Mouse (Mus musculus) heart, adult 2 months (tissue): ENCODE results near the gene Arap1. TPM values are rescaled to one million over a fixed set of nuclear protein-coding genes. Genes with fewer than 3 reads are reported as not detected.

Experiments
- DNase-seq, 2 experiments: peaks; one replicate each; pipeline ENCODE4 v3.0.0; 2021
- H3K27ac ChIP-seq: fragments of 200-600 bp; 2 replicates; pipeline ENCODE4 v1.8.1; 2022
- H3K27me3 ChIP-seq: fragments of 200-500 bp; 2 replicates; pipeline ENCODE4 v1.6.1; 2012; ENCODE audit warnings: mild to moderate bottlenecking, low read length, inconsistent platforms, mixed read lengths; ENCODE audit not compliant: control insufficient read depth, insufficient read depth
- H3K36me3 ChIP-seq: fragments of 200-500 bp; 2 replicates; pipeline ENCODE4 v1.6.1; 2012; ENCODE audit warnings: low read length, inconsistent platforms; ENCODE audit not compliant: control insufficient read depth, insufficient read depth
- H3K4me1 ChIP-seq: fragments of 200-500 bp; 2 replicates; pipeline ENCODE4 v1.6.1; 2011; ENCODE audit warnings: low read length; ENCODE audit not compliant: control insufficient read depth, insufficient read depth
- H3K4me3 ChIP-seq: fragments of 200-600 bp; 2 replicates; pipeline ENCODE4 v1.8.1; 2022
- H3K79me2 ChIP-seq: fragments of 200-500 bp; replicated peaks from 2 replicates; pipeline ENCODE4 v1.6.1; 2012; ENCODE audit warnings: mild to moderate bottlenecking, inconsistent platforms, low read length, moderate library complexity, mixed read lengths; ENCODE audit not compliant: control insufficient read depth, insufficient read depth
- H3K9ac ChIP-seq: fragments of 200-500 bp; 2 replicates; pipeline ENCODE4 v1.6.1; 2012; ENCODE audit warnings: low read depth, mild to moderate bottlenecking, control low read depth, inconsistent platforms, low read length, mixed read lengths
- CTCF ChIP-seq: fragments of 200-600 bp; IDR thresholded peaks from 2 replicates; pipeline ENCODE4 v1.8.1; 2022; ENCODE audit warnings: antibody characterized with exemption, mild to moderate bottlenecking, moderate library complexity
- EP300 ChIP-seq: fragments of 200-500 bp; IDR thresholded peaks from 2 replicates; pipeline ENCODE4 v1.6.1; 2011; ENCODE audit warnings: low read depth, low read length, control low read depth; ENCODE audit not compliant: insufficient read depth
- POLR2A ChIP-seq: fragments of 200-500 bp; IDR thresholded peaks from 2 replicates; pipeline ENCODE4 v1.6.1; 2011; ENCODE audit warnings: mild to moderate bottlenecking, low read depth, low read length, control low read depth; ENCODE audit not compliant: insufficient read depth
- WGBS: fragments of 180-500 bp; shearing (Covaris S2); methylation state at CpG from one replicate; pipeline ENCODE4 v1.1.7; 2018; 5-methylcytosine and 5-hydroxymethylcytosine counted together
- intact Hi-C: fragments of 180-260 bp; cut with DNase I; formaldehyde crosslinking; loops from one replicate; pipeline ENCODE4 v1.15.1; 2025
- polyA plus RNA-seq: library from polyadenylated mRNA; depleted of rRNA; stranded (reverse); fragments of >200 nt; gene quantifications from 2 replicates; pipeline ENCODE4 v1.2.3, GENCODE M21; 2012
- total RNA-seq, 2 experiments: library from RNA; stranded (reverse); gene quantifications; 2 replicates each; pipeline ENCODE4 v1.2.3; 2021

The Arap1 gene
- total and polyA plus RNA-seq, 3 experiments: 30.1 to 55.9 (median 32.6) TPM

DNA sequence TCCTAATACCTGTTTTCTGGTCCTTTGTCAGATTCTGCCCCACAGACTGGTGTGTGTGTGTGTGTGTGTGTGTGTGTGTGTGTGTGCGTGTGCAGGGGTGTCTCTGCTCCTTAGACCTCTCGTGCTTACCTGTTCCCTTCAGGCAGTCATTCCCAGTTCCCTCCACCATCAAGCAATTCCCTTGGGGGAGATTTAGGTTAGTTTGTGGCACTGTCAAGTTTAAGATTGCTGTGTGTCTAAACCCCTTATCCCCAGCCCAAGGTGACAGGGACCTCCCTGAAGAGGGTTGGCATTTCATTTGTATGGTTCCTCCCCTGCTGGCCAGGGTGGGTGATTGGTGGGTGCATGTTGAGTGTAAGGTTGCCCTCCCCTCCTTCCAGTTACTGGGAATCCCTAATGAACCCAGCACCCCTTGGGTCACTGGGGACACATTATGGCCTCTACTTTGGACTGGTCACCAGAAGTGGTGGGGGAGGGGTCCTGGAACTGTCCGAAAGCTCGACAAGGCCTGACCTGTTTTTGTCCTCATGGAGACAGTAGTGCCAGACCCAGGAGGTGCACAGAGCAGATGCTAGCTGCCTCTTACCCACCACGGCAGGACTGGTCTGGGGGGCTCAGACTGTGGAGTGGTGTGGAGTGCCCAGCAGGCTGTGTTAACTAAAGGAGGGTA, 31.1 kb downstream of the Arap1 start:
- TF ChIP-seq CTCF: no peak
- no peak for TF ChIP-seq EP300
- 47% methylated on average over 5 of the region's 5 CpGs for WGBS
- H3K9ac ChIP-seq: no peak overlapping the region
- intact Hi-C loops: no loop called here
- H3K79me2 ChIP-seq: no peaks in the 10 kb centered on the region
- no peaks in the 10 kb centered on the region for H3K36me3 ChIP-seq
- DNase-seq: no peak
- no peak overlapping the region for H3K4me3 ChIP-seq
- peaks cover 7% of the 10 kb centered on the region for H3K4me1 ChIP-seq
- H3K27ac ChIP-seq: peak overlapping the region; percentile 32
- no peaks in the 10 kb centered on the region for H3K27me3 ChIP-seq

DNA sequence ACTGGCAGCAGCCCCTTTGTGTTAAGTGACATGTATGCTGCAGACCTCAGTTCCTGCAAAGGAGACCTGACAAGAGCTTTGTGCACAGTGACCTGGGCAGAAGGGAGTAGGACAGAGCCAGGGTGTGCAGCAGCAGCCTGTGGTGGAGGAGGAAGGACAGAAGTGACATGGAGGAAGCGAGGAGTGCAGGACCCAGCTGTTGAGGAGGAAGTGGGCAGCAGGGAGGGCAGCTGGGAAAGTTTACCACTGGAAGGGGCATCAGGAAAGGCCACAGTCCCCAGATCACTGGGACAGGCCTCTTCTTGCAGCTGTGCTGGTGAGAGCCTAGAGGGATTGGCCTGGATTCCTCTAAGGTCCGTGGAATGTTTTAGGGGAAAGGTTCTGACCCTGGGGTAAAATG, 31.9 kb downstream of the Arap1 start:
- H3K9ac ChIP-seq: no peak overlapping the region
- peak overlapping the region; percentile 32; the same call in 1 of the 2 replicates for H3K27ac ChIP-seq

GRCm38 (mm10) chr7:101381512-101381911, 33.6 kb downstream of the Arap1 start:
- no peak overlapping the region for H3K27ac ChIP-seq
- no peak for DNase-seq
- H3K79me2 ChIP-seq: no peaks in the 10 kb centered on the region
- intact Hi-C loops: no loop called here
- H3K9ac ChIP-seq: no peak overlapping the region
- no peaks in the 10 kb centered on the region for H3K27me3 ChIP-seq
- no peak for TF ChIP-seq CTCF
- TF ChIP-seq EP300: no peak
- TF ChIP-seq POLR2A: no peak
- no peaks in the 10 kb centered on the region for H3K36me3 ChIP-seq
- no peak overlapping the region for H3K4me3 ChIP-seq
- peaks cover 20% of the 10 kb centered on the region for H3K4me1 ChIP-seq
- 76% methylated on average over 6 of the region's 6 CpGs for WGBS

More for the DNA sequence above, 31.9 kb downstream of the Arap1 start:
- no peaks in the 10 kb centered on the region for H3K79me2 ChIP-seq
- 77% methylated on average over 2 of the region's 2 CpGs for WGBS
- H3K27me3 ChIP-seq: no peaks in the 10 kb centered on the region
- TF ChIP-seq CTCF (no peak), EP300 (no peak), POLR2A (no peak)
- intact Hi-C loops: no loop called here
- H3K4me3 ChIP-seq: no peak overlapping the region
- DNase-seq: peak in 1 of 2 experiments; percentile 50
- H3K4me1 ChIP-seq: peaks cover 11% of the 10 kb centered on the region
- no peaks in the 10 kb centered on the region for H3K36me3 ChIP-seq

- Histone ChIP-seq H3K27me3 (no peaks in the 10 kb centered on the region), H3K79me2 (no peaks in the 10 kb centered on the region), H3K4me3 (no peak overlapping the region), H3K9ac (no peak overlapping the region), H3K36me3 (no peaks in the 10 kb centered on the region), H3K27ac (no peak overlapping the region), H3K4me1 (peaks cover 20% of the 10 kb centered on the region)
- TF ChIP-seq EP300 (peak; percentile 39; the same call in 1 of the 2 replicates), CTCF (peak; percentile 24), POLR2A (no peak)
- intact Hi-C loops: no loop called here
- peak; percentile 54 to 75 for DNase-seq
- WGBS: 63% methylated on average over 8 of the region's 8 CpGs
These were observed 34.5 kb downstream of the Arap1 start for GRCm38 (mm10) chr7:101382378-101382777.

GRCm38 (mm10) chr7:101383756-101384155, 35.9 kb downstream of the Arap1 start:
- no peak for TF ChIP-seq POLR2A
- no peak for TF ChIP-seq EP300
- no peak for TF ChIP-seq CTCF
- Histone ChIP-seq H3K4me3 (no peak overlapping the region), H3K9ac (no peak overlapping the region), H3K79me2 (no peaks in the 10 kb centered on the region), H3K36me3 (no peaks in the 10 kb centered on the region), H3K27me3 (no peaks in the 10 kb centered on the region), H3K27ac (no peak overlapping the region; the same call in 1 of the 2 replicates), H3K4me1 (peaks cover 17% of the 10 kb centered on the region)
- WGBS: 70% methylated on average over 3 of the region's 3 CpGs
- intact Hi-C loops: no loop called here
- DNase-seq: peak in 1 of 2 experiments; percentile 63

- TF ChIP-seq POLR2A (no peak), EP300 (no peak), CTCF (no peak)
- H3K27ac ChIP-seq: peak overlapping the region; percentile 36
- no peaks in the 10 kb centered on the region for H3K27me3 ChIP-seq
- no peaks in the 10 kb centered on the region for H3K79me2 ChIP-seq
- peak overlapping the region; percentile 20; the same call in 1 of the 2 replicates for H3K9ac ChIP-seq
- H3K4me1 ChIP-seq: peaks cover 16% of the 10 kb centered on the region
- H3K36me3 ChIP-seq: no peaks in the 10 kb centered on the region
- DNase-seq: peak in 1 of 2 experiments; percentile 43
- intact Hi-C loops: no loop called here
- peak overlapping the region; percentile 20; the same call in 1 of the 2 replicates for H3K4me3 ChIP-seq
- WGBS: 31% methylated on average over 10 of the region's 10 CpGs
These were observed 37.1 kb downstream of the Arap1 start for GRCm38 (mm10) chr7:101384931-101385330.
